Mouse (Mus musculus) MEL (cell line): Measurements from ENCODE around the gene Nudt2.

Experiments used
- POLR2A ChIP-seq, 2 experiments: IDR thresholded peaks; 2 replicates each; pipeline ENCODE4 v1.6.1; 2011 to 2012; ENCODE audit warnings: low read length in 2 of 2, mild to moderate bottlenecking in 2 of 2, control low read depth in 1 of 2, improper control_type of control experiment in 1 of 2, low read depth in 1 of 2, moderate library complexity in 1 of 2; ENCODE audit not compliant: control insufficient read depth in 1 of 2, insufficient read depth in 1 of 2, poor library complexity in 1 of 2
- ZC3H11A ChIP-seq: IDR thresholded peaks from 2 replicates; pipeline ENCODE4 v1.6.1; 2012; ENCODE audit warnings: low read depth, mild to moderate bottlenecking, inconsistent platforms, low read length, improper control_type of control experiment

DNA sequence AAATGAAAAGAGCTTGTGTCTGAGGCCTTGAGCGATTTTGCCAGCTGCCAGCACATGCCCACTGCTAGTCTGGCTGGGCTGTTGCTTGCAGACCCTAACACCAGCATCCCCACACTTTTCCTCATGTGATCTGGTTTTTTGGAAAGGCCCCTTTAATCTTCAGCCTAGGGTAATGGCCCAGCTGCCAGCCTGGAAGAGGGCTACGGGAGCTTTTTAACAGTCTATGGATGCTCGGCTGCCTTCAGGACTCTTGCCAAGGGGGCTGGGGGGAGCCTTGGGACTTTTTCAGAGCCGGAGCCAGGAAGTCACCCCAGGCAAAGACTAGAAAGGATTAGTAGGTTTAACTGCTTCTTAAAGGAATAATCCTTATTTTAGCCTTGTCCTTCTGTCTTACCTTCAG lies 48.4 kb downstream of the Nudt2 start:
- TF ChIP-seq ZC3H11A = no peak
- no peak for TF ChIP-seq POLR2A (IDR thresholded peaks at IDR 0.05; ENCODE audit: control insufficient read depth in 1 of 2, insufficient read depth in 1 of 2, low read depth in 1 of 2, low read length in 2 of 2, poor library complexity in 1 of 2)
